Mouse (Mus musculus) embryonic facial prominence, embryonic 12.5 days (tissue): Measurements from ENCODE around the gene Smc1a. TPM values are rescaled to one million over a fixed set of nuclear protein-coding genes. Genes with fewer than 3 reads are reported as not detected.
"Not testable (repeated sequence)": the region's sequence is repeated elsewhere in the genome, so short reads cannot be mapped to it uniquely, and the experiment has no call there.

Experiments used
- ATAC-seq: fragments of 200-750 bp; cut with Nextera tagmentation; 2 replicates; pipeline ENCODE4 v1.8.0; 2017; ENCODE audit not compliant: insufficient number of reproducible peaks, insufficient read depth, low FRiP score, low TSS enrichment
- H3K27ac ChIP-seq: fragments of 300-500 bp; sonication (generic); 2 replicates; pipeline ENCODE4 v1.5.1; 2016; ENCODE audit warnings: mild to moderate bottlenecking
- H3K27me3 ChIP-seq: fragments of 300-500 bp; sonication (generic); 2 replicates; pipeline ENCODE4 v1.6.1; 2016; ENCODE audit warnings: mild to moderate bottlenecking, moderate library complexity
- H3K36me3 ChIP-seq: fragments of 300-500 bp; sonication (generic); 2 replicates; pipeline ENCODE4 v1.6.1; 2016; ENCODE audit warnings: mild to moderate bottlenecking
- H3K4me1 ChIP-seq: fragments of 300-500 bp; sonication (generic); 2 replicates; pipeline ENCODE4 v1.6.1; 2016
- H3K4me2 ChIP-seq: fragments of 300-500 bp; sonication (generic); replicated peaks from 2 replicates; pipeline ENCODE4 v1.6.1; 2016; ENCODE audit warnings: mild to moderate bottlenecking, moderate library complexity
- H3K4me3 ChIP-seq: fragments of 300-500 bp; sonication (generic); 2 replicates; pipeline ENCODE4 v1.5.1; 2016; ENCODE audit warnings: mild to moderate bottlenecking
- H3K9ac ChIP-seq: fragments of 300-500 bp; sonication (generic); 2 replicates; pipeline ENCODE4 v1.6.1; 2016; ENCODE audit warnings: mild to moderate bottlenecking, moderate library complexity
- H3K9me3 ChIP-seq: fragments of 300-500 bp; sonication (generic); 2 replicates; pipeline ENCODE4 v1.6.1; 2016; ENCODE audit warnings: mild to moderate bottlenecking, moderate library complexity
- WGBS: fragments of 180-500 bp; shearing (Covaris S2); methylation state at CpG from one replicate; pipeline ENCODE4 v1.1.7; 2016; 5-methylcytosine and 5-hydroxymethylcytosine counted together
- polyA plus RNA-seq: library from polyadenylated mRNA; unstranded; fragments of >200 nt; fragmentation: Nextera tagmentation; extraction: Ambion mirVana; gene quantifications from 2 replicates; pipeline ENCODE4 v1.2.1, GENCODE M21; 2016

Gene Smc1a
- polyA plus RNA-seq, 1 experiment from 2014 or later, result 126 TPM

DNA sequence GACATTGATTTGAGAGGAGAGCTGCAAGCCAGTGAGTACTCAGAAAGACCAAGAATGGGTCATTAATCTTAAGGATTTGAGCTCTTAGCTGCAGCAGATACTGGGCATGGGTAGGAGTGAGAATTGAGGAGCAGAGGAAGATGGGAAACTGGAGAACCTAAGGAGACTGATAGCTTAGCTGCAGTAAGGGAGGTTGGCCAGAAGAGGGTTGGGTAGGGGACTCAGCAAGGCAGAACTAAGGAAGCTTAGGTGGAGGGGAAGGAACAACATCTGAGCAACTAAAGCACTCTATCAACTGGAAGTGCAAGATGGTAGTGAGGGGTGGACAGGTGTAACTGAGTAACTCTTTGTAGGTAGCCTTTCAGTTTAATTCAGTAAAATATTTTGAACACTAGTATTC is 31.0 kb downstream of the Smc1a start:
- Histone ChIP-seq H3K27me3 (0 out of 2 replicates have a peak, but pooled peaks cover 3% of the 10 kb centered on the region), H3K36me3 (peaks cover 16% of the 10 kb centered on the region; the same call in 1 of the 2 replicates)

DNA sequence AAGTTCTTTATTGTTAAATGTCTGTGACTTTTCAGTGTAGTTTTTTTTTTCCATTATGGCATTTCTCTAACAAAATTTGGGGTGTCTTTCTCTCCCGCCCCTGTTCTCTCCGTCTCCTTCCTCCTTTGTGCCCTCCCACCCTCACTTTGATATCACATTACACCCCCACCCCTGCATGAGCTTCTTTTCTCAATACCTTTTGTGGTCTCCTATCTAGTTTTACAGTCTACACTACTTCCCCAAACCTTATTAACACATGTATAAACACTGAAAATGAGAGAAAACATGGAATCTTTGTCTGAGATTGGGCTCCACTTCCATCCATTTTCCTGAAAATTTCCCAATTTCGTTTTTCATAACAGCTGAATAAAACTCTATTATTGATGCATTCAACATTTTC is 36.3 kb downstream of the Smc1a start:
- H3K27ac ChIP-seq, result no peak overlapping the region
- H3K9ac ChIP-seq, result no peak overlapping the region
- no peak overlapping the region for H3K4me2 ChIP-seq
- no peak for ATAC-seq
- 0 out of 2 replicates have a peak, but pooled peaks cover 5% of the 10 kb centered on the region for H3K27me3 ChIP-seq
- H3K4me1 ChIP-seq, result no peaks in the 10 kb centered on the region
- no peak overlapping the region for H3K4me3 ChIP-seq
- H3K36me3 ChIP-seq, result peaks cover 9% of the 10 kb centered on the region; the same call in 1 of the 2 replicates
- no peaks in the 10 kb centered on the region for H3K9me3 ChIP-seq
- 56% methylated on average over 3 of the region's 3 CpGs for WGBS

More for the DNA sequence above, 31.0 kb downstream of the Smc1a start:
- H3K27ac ChIP-seq, result no peak overlapping the region
- H3K9me3 ChIP-seq, result no peaks in the 10 kb centered on the region
- ATAC-seq, result no peak
- H3K4me1 ChIP-seq, result no peaks in the 10 kb centered on the region
- no peak overlapping the region for H3K4me2 ChIP-seq
- H3K4me3 ChIP-seq, result no peak overlapping the region
- H3K9ac ChIP-seq, result no peak overlapping the region

GRCm38 (mm10) chrX:152054094-152054493 is 37.9 kb downstream of the Smc1a start:
- Histone ChIP-seq H3K4me3 (no peak overlapping the region), H3K9ac (no peak overlapping the region), H3K9me3 (no peaks in the 10 kb centered on the region), H3K4me2 (no peak overlapping the region), H3K27ac (no peak overlapping the region), H3K4me1 (no peaks in the 10 kb centered on the region), H3K36me3 (0 out of 2 replicates have a peak, but pooled peaks cover 6% of the 10 kb centered on the region), H3K27me3 (peaks cover 5% of the 10 kb centered on the region)
- ATAC-seq, result no peak
- WGBS, result 73% methylated on average over 1 of the region's 1 CpGs

DNA sequence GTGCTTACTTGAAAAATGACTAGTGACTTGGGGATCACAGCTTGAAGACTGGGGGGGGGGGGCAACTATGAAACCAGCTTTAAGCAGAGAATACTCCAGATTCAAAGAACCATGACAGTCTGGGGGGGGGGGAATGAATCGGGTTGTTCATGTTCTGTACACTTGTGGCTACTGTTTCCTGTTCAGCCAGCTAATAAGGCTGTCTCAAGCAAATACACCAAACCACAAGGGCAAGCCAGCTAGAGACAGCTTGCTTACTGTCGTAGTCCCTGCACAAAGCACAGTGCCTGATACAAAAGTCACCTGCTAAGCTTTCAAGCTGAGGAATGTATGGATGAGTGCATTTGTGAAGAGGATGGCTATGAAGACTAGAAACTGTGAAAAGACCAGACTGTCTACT is 49.4 kb downstream of the Smc1a start:
- Histone ChIP-seq H3K9me3 (no peaks in the 10 kb centered on the region), H3K4me3 (no peak overlapping the region), H3K27ac (no peak overlapping the region), H3K9ac (no peak overlapping the region), H3K36me3 (peaks cover 11% of the 10 kb centered on the region), H3K27me3 (peaks cover 22% of the 10 kb centered on the region; the same call in 1 of the 2 replicates), H3K4me1 (no peaks in the 10 kb centered on the region), H3K4me2 (no peak overlapping the region)
- ATAC-seq, result no peak
- WGBS, result 88% methylated on average over 2 of the region's 2 CpGs

GRCm38 (mm10) chrX:152067789-152068188 is 51.6 kb downstream of the Smc1a start:
- no peak overlapping the region for H3K9ac ChIP-seq
- no peak overlapping the region for H3K27ac ChIP-seq
- H3K9me3 ChIP-seq, result no peaks in the 10 kb centered on the region
- 68% methylated on average over 1 of the region's 1 CpGs for WGBS
- peaks cover 22% of the 10 kb centered on the region; the same call in 1 of the 2 replicates for H3K27me3 ChIP-seq
- no peak overlapping the region for H3K4me2 ChIP-seq
- no peak overlapping the region for H3K4me3 ChIP-seq
- no peaks in the 10 kb centered on the region for H3K4me1 ChIP-seq
- ATAC-seq, result no peak
- no peaks in the 10 kb centered on the region; the same call in 1 of the 2 replicates for H3K36me3 ChIP-seq

DNA sequence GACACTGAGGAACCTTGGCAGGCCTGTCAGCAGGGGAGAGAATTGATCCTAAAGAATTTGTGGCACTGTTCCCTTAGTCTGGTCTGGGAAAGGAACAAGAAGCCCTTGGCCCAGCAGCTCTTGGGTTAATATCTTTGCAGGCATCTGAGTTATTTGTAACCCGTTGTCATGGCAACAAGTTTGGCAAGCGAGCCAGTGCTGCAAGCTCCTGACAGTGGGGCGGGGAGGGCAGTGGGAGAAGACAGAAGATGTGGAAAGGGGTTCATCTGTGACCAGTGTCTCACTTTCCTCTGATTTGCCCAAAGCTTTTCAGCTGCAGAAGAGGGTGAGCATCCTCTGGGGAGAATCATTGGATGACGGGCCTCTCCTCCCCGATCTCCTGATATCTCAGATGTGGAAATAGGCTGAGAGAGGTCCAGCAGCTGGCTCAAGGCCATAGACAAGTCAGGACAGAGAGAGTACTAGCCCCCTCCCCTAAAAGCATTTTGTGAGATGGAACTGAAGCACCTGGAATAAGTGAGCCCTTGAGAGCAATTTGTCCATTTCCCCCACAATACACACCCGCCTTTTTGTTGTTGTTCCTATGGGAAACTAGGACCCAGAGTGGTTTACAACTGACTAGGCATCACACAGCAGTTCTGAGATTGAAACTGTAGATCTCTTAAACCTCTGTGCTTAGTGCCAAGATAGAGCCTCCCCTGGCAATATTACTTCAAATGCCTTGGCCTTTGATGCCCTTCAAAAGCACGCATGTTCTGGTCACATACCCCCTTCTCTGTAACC is 73.8 kb downstream of the Smc1a start:
- H3K9ac ChIP-seq, H3K9me3 ChIP-seq, H3K4me2 ChIP-seq, H3K36me3 ChIP-seq, H3K4me1 ChIP-seq, H3K27ac ChIP-seq, ATAC-seq, H3K4me3 ChIP-seq: not testable (repeated sequence)
- 33% methylated on average over 7 of the region's 7 CpGs for WGBS
- H3K27me3 ChIP-seq, result peaks cover 27% of the 10 kb centered on the region

GRCm38 (mm10) chrX:152097572-152097971 is 81.3 kb downstream of the Smc1a start:
- Histone ChIP-seq H3K9ac (no peak overlapping the region), H3K27me3 (peaks cover 16% of the 10 kb centered on the region; the same call in 1 of the 2 replicates)
- WGBS, result 30% methylated on average over 1 of the region's 1 CpGs

More at GRCm38 (mm10) chrX:152097572-152097971, 81.3 kb downstream of the Smc1a start:
- Histone ChIP-seq H3K36me3 (no peaks in the 10 kb centered on the region), H3K4me3 (no peak overlapping the region), H3K4me2 (no peak overlapping the region), H3K27ac (no peak overlapping the region), H3K9me3 (no peaks in the 10 kb centered on the region), H3K4me1 (no peaks in the 10 kb centered on the region)
- no peak for ATAC-seq

Other genes starting within 250 kb of the Smc1a start
- gene Huwe1, start 215.6 kb upstream of the Smc1a start, polyA plus RNA-seq, result 72.6 and 74.5 TPM in 2 replicates
- 223 and 230 TPM in 2 replicates for gene Hsd17b10, start 14.6 kb upstream of the Smc1a start, polyA plus RNA-seq
- 3.6 and 4.4 TPM in 2 replicates for gene Ribc1, start 133 bp upstream of the Smc1a start, polyA plus RNA-seq
- gene Iqsec2, start 127.8 kb downstream of the Smc1a start, polyA plus RNA-seq, result 2.4 and 2.7 TPM in 2 replicates
- 52.5 and 57.7 TPM in 2 replicates for gene Kdm5c, start 216.6 kb downstream of the Smc1a start, polyA plus RNA-seq